Mouse (Mus musculus): Measurements from ENCODE around the gene Prap1. TPM values are rescaled to one million over a fixed set of nuclear protein-coding genes. Genes with fewer than 3 reads are reported as not detected.

Gene Prap1
- polyA plus RNA-seq (2017; shearing (Covaris generic)), result not detected

DNA sequence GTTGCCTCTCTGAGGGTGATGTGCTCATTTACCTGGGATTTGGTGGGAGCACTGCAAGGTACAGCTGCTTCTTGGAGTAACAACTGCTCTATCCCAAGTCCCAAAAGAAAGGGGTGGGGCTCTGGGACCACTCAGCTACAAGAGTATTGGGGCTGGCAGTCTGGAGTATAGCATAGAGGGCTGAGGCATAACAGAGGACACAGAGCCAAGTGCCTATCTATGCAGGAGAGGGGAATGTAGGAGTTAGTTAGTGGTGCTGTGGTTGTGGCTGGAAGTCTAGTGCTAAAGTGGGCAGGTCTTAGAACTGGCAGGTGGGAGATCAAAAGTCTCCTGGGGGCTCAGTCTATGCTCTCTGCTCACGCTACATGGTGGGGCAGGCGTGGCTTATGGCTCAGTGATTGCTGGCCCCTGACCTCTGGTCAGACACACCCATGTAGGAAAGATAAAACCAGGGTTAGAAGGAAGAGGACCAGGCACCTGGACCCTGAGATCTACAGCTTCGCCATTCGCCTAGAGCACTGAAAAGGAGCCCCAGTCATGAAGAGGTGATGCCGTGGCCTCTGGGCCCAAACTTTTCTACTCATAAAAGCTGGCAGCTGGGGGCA is at the start of gene Prap1:
Gene Prap1, plus strand, starts transcription at position 472 of the 605 bp plus-strand sequence.

DNA sequence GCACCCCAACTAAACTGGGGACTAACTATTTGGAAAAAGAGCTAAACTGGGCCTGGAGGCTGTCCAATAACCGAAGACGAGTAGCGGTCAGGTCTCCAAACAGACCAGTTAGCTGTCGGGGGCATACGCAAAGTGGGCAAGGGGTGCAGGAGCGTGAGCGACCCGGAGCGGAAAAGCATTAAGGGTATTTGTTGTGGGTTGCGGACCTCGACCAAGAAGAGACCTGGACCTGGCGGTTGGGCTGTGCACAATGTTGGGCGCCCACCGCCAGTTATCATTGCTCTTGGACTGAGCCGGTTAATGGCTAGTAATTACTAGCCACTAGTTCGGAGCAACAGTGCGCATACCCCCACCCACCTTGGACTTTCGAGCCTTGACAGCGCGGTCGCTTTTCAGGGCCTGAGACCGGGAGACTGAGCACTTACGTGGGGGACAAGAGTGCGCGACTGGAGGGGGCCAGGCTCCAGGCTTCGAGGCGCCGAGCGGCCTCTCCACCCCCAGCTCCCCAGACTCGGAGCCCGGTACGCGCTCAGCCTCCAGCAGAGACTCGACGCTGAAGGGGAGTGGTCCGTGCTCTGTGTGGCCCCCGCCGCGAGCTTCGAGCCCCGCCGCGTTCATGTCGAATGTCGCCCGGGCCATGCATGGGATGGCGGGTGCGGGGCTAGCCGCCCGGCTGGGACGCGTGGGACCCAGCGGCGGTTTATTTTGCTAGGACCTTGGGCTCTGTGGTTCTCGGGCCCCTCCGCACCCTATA is 44.7 kb upstream of the Prap1 start, which contains the start of gene Msx3:
Gene Msx3, minus strand, starts transcription at position 729 of the 754 bp plus-strand sequence.

DNA sequence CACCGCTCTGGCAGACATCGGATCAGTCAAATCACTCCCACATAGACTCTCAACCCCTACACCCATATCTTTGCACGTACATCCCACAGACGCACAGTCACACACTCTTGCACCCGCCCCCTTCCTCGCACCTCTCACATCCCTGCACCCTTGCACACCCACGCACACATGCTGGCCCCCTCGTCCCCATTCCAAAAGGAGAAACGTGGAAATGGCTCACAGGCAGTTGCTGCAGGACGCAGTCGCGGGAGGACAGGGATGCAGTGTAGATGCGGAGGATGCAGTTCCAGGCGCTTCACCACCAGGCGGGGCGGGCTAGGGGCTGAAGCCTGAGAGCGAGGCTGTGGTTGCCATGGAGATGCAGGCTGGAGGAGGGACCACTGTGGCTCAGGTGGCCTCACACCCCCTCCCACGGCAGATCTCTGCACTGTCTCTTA is 10.9 kb upstream of the Prap1 start, which contains the start of gene Caly:
Gene Caly, minus strand, starts transcription at position 307 of the 437 bp plus-strand sequence.

DNA sequence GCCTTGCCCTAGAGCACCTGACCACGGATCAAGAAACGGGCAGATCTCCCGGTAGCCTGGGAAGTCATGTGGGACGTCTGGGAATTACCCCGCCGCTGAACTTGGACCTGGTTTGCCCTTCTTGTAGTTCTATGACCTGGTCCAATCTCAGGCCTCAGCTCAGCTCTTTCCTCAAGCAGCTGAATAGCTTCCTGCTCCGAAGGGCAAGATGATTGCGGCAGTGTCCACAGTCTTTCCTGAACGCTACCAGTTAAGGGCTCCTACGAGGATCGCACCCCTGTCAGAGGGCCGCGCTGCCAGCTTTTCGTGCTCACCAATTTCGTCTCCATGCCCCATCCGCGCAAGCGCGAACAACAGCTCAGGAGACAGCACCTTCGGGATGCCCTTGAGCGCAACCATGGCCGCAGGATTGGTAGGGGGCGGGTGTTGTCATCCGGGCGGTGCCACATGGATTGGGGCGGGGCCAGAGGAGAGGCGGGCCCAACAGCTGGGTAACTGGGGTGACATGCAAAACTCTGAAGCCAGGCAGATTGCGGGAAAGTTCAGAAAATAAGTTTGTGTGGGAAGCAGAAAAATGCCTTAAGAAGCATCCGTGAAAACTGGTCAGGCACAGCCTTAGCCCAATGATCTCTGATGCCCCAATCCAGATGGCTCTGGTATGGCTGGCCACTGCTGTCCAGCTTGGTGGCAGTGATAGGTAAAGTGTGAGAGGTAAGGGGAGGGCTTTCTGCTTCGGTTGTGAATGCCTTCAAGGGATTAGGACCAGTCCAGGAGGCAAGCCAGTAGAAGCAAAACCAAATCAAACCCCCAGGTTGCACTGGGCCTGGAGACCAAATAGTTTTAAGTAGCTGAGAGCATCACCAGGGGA is 9.0 kb downstream of the Prap1 start, which contains the start of gene Fuom:
Gene Fuom, minus strand, starts transcription at position 449 of the 868 bp plus-strand sequence.

DNA sequence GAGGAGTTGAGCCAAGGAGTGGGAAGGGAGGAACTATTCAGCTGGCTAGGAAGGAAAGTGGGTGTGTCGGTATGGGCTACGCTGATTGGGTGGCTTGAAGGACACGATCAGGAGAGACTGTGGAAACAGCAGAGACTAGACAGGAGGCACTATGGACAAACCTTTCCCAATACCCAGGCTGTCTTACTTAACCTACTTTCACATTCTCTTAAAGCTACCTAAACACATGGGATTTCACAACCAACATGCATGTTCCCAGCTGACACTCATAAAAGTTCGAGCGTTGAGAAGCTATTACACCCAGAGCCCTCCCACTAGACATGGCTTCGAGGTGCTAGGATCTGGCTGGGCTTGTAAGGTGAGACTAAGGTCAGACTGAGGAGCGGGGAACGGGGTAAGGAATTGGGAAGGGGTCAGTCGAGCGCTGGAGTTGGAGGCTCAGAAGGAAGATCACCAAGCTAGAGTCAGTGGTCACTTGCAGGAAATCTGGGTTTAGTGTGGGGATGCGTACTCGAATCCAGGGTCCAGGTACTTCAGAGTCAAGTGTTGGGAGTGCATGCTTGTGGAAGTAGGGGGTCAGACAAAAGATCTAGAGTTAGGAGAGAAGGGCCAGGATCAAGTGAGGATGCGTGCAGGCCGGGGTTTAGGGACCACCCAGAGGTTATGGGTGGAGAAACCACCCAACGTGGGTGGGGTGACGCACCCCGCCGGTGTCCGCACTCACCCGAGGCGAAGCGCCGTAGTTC is 22.6 kb downstream of the Prap1 start, which contains the start of gene Paox:
Gene Paox, plus strand, starts transcription at position 217 of the 746 bp plus-strand sequence.

DNA sequence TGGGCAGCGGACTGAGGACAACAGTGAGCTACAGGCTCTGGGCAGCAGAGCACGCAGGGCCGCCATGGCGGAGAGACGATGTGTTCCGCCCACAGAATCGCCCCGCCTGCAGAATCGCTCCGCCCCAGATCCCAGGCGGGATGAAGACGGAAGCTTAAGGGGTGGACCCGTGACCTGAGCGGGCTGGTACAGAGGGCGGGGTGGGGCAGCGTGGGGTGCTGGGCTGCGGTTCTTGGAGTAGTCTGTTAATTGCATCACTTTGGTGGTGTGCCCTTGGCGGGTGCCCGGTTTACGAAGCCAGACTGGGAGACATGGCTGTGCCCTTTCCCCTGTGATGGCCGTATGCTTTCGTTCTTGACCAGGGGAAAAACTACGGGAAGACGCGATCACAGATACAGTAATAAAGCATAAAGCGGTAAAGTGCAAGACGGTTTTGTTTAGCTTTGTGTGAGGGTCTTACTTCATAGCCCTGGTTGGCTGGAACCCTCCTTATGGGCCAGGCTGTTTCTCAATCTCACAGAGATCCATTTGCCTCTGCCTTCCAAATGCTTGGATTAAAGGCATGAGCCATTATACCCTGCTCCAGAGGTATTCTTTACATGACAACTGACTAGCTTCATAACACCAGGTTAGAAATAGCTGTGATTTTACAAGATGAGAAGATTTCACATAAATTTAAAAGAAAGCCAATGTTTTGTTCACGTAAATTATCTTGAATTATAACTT is 23.3 kb downstream of the Prap1 start, which contains the start of gene Echs1:
Gene Echs1, minus strand, starts transcription at position 148 of the 726 bp plus-strand sequence.

DNA sequence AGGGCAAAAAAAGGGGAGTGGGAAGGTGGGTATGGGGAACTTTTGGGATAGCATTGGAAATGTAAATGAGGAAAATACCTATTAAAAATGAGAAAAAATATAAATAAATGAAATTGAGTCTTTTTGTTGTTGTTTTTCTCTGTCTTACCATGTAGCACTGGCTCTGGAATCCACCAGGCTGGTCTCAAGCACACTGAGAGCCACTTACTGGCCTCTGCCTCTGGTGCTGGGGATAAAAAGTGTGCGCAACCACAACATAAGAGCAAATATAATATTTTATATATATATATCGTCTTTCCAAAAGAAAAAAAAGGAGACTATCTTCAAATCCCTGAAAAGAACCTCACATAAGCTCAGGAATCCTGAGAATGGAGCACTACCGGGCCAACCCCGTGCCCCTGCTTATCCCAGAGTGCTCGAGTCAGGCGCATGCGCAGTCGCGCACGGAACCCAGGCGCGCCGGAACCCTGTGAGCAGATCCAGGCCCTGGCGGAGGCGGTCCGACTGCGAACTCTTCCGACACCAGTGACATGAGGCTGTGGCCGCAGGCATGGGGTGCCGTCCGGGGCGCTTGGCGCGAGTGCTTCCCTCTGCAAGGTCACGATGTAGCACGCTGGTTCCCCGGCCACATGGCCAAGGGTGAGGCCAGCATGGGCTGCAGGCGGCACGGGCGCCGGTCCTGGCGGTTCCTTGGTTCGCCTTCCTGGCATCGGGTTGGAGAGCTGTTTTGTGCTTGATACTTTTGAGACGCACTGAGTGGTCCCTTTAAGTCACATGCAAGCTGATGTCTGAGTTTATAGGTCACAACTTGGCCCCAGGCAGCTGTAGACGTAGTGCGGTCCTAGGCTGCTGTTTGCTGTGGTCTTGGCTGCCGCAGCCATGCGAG is 44.2 kb downstream of the Prap1 start, which contains the start of gene Mtg1:
Gene Mtg1, plus strand, starts transcription at position 430 of the 886 bp plus-strand sequence.

Other genes with a start within 250 kb of the Prap1 start
- gene Kndc1, start 198.7 kb upstream of the Prap1 start, polyA plus RNA-seq (2017; shearing (Covaris generic)), result not detected
- 0.37 TPM for gene Utf1, start 149.6 kb upstream of the Prap1 start, polyA plus RNA-seq (2017; shearing (Covaris generic))
- not detected for gene 6430531B16Rik, start 114.6 kb upstream of the Prap1 start, polyA plus RNA-seq (2017; shearing (Covaris generic))
- 0.21 TPM for gene Adam8, start 100.8 kb upstream of the Prap1 start, polyA plus RNA-seq (2017; shearing (Covaris generic))
- 42.6 TPM for gene Zfp511, start 57.0 kb upstream of the Prap1 start, polyA plus RNA-seq (2017; shearing (Covaris generic))
- 29.9 TPM for gene Tubgcp2, start 56.7 kb upstream of the Prap1 start, polyA plus RNA-seq (2017; shearing (Covaris generic))
- not detected for gene Msx3, start 44.3 kb upstream of the Prap1 start, polyA plus RNA-seq (2017; shearing (Covaris generic))
- gene Caly, start 10.8 kb upstream of the Prap1 start, polyA plus RNA-seq (2017; shearing (Covaris generic)), result not detected
- gene Fuom, start 9.0 kb downstream of the Prap1 start, polyA plus RNA-seq (2017; shearing (Covaris generic)), result 2.6 TPM
- 6.3 TPM for gene Paox, start 22.4 kb downstream of the Prap1 start, polyA plus RNA-seq (2017; shearing (Covaris generic))
- gene Echs1, start 23.1 kb downstream of the Prap1 start, polyA plus RNA-seq (2017; shearing (Covaris generic)), result 32.1 TPM
- gene Mtg1, start 44.2 kb downstream of the Prap1 start, polyA plus RNA-seq (2017; shearing (Covaris generic)), result 20.7 TPM
- not detected for gene Sprn, start 61.5 kb downstream of the Prap1 start, polyA plus RNA-seq (2017; shearing (Covaris generic))
- gene Olfr522, start 71.4 kb downstream of the Prap1 start, polyA plus RNA-seq (2017; shearing (Covaris generic)), result not detected
- gene Olfr523, start 79.8 kb downstream of the Prap1 start, polyA plus RNA-seq (2017; shearing (Covaris generic)), result not detected
- not detected for gene Olfr524, start 112.6 kb downstream of the Prap1 start, polyA plus RNA-seq (2017; shearing (Covaris generic))
- gene Cd163l1, start 124.9 kb downstream of the Prap1 start, polyA plus RNA-seq (2017; shearing (Covaris generic)), result not detected
- not detected for gene 5830411N06Rik, start 153.9 kb downstream of the Prap1 start, polyA plus RNA-seq (2017; shearing (Covaris generic))
- gene Olfr525, start 227.5 kb downstream of the Prap1 start, polyA plus RNA-seq (2017; shearing (Covaris generic)), result 0.10 TPM
- not detected for gene Olfr527, start 240.6 kb downstream of the Prap1 start, polyA plus RNA-seq (2017; shearing (Covaris generic))